Mouse (Mus musculus) Muller cell, postnatal 12 days (primary cell): ENCODE data around the gene Phgr1.
A peak's percentile ranks its signal among the peaks of the same experiment; 100 is the strongest.

Experiments used
- DNase-seq: peaks from one replicate; pipeline ENCODE4 v3.0.0-alpha.2; 2015; ENCODE audit errors: inconsistent ontology term

The Phgr1 gene

DNA sequence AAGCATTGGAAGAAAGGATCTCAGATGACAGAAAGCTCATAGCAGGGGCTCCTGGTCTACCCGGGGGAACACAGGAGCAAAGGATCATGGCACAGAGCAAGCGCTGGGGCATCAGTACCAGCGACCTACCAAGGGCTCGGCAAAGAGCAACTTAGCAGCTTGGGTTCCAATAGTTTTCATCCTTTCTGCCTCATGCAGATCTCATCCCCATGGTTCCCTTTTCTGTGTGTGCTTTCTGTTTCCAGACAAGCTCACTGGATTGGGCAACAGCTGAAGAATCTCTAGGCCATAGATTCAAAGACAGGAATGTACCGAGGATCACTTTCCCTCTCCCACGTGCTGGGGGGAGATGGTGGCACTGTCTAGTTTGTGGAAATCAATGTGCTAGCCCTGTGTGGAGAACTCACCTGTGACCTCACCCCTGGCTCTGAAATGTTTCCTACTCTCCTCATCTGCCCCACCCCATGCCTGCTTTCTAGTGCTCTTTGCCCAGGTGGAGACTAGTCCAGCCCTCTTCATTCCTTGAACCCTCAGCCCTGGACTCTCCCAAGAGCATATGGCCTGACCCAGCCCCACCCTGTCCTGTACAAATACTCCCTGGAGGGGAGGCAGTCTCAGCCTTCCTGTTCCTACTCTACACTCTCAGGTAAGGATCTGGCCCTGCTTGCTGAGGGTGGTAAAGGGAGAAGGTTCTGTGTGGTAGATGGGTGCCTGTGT, at the start of gene Phgr1:
Phgr1 (plus strand) TSS at position 612 of the 717 bp plus-strand sequence.
- DNase-seq, result no peak

DNA sequence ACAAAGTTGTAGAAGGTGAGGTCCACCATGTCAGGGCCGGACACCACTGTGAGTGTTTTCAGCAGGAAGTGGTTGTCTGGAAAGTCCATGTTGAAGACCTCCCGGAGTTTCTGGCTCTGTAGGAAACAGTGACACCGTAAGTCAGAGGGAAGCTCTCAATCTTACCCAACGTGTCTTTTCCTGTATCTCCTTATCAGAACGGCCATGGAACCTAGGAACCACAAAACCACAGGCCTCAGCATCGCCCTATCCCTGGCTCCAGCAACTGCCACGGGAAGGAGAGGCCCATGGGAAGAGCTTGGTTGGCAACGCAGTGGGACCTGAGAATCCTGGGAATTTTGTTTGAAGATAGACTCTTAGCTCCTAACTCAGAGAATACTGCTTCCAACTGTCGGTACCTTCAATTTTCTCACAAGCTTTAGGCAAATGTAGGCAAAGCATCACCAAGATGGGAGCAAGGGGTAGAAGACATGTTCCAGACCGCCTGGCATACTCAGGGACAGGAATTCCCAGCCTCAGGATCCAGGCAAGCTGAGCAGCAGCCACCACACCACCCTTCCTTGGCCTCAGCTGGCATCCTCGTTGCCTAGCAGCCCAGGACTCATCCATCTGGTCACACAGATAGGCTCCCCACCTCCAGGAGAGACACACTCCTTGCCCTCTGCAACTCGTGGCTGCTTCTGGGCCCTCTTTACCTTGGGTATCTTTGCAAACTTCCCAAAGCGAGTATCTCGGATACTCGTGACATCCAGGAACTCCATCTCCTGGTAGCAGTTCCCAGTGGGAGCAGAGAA, 48.7 kb upstream of the Phgr1 start:
- no peak for DNase-seq

DNA sequence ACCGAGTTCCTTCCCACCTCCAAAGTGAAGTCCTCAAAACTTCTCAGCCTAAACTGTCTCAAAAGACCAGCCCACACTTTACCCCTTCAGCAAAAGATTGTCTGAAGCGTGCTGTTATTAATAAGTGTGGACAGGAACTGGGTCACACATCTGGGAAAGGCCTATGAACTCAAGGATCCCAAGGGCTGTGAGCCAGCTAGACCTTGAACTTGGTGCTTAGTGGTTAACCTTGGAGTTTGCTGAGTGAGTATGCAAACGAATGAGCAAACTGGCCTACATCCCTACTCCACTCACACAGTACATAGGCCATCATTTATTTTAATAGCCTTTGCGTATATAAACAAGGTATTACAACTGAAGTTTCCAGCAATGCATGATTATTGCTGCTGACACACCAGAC, 47.1 kb upstream of the Phgr1 start:
- DNase-seq, result no peak

DNA sequence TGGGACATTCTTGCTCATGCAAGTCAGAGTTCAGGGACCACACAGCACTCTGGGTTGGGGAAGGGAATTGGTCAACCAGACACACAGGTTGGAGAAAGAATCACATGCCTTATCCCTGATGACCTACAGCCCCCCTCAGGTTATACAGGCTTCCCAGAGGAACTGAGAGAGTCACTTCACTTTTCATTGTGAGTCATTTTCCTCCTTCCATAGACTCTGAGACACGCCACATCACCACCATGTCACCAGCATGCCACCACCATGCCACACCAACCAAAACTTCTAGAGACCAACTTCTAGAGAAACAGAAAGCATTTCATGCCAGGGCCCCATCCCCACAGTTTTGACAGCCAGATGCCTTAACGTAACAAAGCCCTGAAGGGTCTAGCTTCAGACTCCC, 45.7 kb upstream of the Phgr1 start:
- DNase-seq, result no peak

DNA sequence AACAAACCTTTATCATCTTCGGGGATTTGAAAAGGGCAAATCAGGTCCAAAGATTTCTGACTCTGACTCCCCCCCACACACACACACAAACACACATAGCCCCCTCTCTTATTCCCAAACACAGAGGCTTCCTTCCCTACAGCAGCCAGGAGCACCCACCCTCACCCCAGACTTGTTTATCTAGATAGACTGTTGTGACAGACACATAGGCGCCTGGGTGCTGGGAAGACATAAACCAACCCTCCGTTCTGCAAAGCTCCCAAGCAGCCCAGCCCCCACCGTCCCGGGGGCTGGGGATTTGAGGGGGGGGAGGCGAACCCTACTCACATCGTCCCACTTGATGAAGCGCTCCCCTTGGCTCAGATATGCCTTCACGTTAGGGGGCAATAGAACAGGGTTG, 44.7 kb upstream of the Phgr1 start:
- DNase-seq, result no peak

DNA sequence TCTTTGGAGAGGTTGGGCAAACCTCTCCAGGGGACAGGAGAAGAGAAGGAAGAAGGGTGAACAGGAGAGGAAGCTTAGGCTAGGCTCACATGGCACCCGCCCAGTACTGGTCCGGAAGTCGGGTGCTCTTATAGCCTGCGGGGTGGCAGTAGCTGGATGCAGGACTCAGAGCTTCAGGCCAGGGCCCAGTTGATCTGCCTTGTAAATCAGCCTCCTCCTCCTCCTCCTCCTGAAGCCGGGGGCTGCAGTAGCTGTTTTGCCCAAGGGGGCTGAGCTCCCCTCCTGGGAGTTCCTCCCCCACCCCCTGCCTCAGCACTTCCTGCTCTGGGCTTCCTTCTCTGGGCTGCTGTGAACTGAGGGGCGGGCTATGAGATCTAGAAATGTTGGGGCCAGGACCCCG, 44.2 kb upstream of the Phgr1 start, which contains the start of gene Plcb2:
Plcb2 (minus strand) TSS at position 102 of the 400 bp plus-strand sequence.
- DNase-seq, result no peak

DNA sequence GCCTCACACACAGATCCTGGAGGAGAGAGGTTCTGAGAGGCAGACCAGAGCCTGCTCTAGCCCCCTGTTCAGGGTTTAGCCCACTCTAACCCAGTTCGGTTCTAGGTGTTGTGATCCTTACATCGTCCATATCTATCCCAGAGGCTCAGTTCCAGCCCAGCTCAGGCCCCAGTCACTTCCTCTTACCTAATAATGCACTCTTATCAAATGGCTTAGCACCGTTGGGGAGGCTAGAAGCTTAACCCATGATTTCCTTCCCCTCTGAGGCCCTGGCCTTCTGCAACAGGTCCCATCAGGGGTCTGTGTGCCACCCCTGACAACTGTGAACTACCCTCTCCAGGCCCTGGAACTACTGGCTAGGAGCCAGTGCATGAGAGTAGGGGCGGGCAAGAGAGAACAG, 43.4 kb upstream of the Phgr1 start:
- DNase-seq, result no peak

DNA sequence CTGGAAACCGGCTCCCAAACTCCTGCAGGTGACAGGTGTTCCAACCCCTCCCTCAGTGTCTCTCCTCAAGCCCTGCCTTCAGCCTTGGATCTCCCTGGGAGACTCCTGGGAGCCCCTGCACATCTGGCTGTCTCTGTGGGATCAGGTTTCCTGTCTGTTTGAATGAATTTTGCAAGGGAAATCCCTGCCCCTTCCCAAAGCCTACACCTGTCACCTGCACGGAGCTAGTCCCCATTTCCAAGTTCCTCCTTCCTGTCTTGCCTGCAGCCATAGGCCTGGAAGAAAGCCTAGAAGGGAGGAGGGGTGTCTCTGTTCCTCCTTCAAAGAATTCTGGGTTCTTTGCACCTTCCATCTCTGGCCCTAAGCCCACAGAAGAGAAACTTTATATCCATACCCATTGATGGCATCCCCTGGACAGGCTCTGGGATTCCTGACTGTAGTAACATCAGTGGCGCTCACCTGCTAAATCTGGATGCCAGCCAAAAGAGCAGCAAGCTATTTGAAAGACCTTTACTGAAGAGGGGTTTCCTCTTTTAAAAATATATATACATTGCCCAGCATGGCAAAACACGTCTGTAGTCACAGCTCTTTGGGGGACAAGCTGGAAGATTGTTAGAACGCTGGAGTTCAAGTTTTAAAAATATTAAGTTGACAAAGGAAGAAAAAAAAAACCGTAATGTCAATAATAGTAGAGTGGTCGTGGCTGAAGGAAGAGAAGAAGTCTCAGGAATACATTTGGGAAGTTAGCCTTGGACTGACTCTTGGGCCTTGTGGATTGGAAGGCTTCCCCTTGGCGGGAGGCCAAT, 42.5 kb upstream of the Phgr1 start:
- DNase-seq, result no peak

DNA sequence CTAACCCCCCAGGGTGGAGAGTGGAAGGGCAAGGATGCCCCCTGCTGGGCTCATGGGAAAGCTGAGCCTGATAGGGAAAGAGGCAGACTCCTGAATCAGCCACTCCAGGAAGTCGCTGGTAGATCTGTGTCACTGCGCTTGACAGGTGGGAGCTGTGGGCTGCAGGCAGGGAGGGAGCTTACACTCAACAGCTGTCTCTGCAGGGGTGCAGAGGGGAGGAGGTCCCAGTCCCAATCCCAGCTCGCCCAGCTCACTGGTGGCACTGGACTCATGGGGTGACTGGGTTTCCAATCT, 42.0 kb upstream of the Phgr1 start:
- peak; percentile 50 for DNase-seq

DNA sequence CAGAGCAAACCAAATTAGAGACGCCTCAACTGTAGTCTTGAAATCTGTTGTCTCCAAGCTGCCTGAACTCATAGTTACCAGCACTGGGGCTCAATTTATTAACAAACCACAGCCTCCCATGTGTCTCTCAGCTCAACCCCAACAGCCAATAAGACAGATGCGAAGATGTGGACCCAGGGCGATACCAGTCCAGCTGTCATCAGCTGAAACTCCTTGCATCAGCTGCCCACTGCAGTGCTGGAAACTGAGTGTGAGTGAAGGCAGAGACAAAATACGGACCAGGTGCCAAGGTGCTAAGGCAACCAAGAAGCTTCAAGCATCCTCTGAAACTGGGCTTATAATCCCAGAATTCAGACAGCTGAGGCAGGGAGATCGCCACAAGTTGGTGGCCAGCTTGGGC, 40.6 kb upstream of the Phgr1 start:
- no peak for DNase-seq

DNA sequence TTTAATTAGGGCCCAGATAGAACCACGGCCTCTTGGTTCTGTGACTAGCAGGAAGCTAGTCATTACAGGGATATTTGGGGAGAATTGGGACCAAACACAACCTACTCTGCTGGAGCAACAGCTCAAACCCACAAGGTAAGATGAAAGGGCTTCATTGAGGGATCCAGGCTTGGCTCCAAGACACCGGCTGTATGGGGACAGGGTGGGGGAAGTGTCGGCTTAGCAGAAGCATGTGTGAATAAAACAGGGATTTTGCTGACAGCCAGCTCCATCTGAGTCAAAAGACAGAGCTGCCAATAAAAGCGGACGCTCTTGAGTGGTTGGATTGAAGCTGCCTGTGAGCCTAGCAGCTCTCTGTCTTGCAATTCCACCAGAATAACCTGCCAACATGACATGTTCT, 39.2 kb upstream of the Phgr1 start:
- no peak for DNase-seq

DNA sequence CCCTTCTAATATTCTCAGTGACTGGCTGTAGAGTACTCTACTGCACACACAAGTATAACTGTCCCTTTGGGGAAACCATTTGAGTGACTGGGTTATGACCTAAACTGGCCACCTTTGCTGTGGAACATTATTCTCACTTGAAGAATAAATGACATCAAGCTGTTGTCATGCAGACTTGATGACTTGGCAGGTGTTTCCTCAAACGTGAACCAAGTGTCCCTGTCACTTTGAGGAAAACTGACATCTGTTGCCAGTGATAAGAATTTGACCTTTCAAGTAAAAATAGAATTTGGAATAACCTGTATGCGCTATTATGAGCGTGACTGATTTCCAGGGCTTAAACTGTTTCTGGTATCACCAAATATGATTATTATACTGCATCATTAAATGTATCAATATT, 32.2 kb upstream of the Phgr1 start:
- no peak for DNase-seq

DNA sequence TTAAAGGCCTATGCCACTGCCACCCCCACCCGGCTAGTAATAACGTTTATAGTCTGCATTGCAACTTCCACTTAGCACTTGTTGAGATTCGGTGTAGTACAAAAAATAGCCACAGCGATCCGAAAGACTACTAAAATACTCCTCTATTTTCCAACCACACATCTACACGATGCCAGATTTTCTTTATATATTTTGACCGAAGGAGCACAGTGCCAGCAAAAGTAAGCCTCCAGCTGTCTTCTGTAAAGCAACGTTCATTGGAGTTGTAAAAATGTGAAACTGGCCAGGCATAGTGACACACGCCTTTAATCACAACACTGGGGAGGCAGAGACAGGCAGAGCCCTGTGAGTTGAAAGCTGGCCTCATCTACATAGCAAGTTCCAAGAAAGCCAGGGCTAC, 31.4 kb upstream of the Phgr1 start:
- DNase-seq, result no peak

DNA sequence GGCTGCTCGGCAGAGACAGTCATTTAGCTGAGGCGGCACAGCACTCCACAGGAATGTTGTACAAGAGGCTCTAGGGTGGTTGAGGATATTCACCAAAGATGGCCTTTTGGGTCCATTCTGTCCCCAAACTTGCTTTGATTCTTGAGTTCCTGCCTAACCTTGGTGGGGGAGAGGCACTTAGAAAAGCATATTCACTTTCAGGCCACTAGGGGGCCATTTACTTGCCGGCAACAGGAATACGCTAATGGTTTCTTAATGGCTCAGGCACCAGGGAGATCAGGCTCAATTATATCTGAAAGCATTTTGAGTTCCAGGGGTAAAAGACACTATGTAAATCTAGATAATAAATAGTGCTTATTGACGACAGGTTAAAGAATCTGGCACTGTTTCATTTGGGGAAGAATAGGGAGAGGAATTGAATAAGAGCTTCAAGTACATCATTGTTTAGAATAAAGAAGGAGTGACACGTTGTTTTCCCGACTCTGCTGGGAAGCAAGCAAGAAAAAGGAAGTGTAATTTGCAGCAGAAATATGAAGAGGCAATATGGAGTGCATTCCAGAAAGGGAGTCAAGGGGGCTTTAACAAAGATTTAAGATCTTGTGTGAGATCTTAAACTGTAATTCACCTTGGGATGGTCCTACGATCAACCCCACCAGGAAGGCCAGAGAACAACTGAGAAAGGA, 29.2 kb upstream of the Phgr1 start:
- DNase-seq, result peak; percentile 42

DNA sequence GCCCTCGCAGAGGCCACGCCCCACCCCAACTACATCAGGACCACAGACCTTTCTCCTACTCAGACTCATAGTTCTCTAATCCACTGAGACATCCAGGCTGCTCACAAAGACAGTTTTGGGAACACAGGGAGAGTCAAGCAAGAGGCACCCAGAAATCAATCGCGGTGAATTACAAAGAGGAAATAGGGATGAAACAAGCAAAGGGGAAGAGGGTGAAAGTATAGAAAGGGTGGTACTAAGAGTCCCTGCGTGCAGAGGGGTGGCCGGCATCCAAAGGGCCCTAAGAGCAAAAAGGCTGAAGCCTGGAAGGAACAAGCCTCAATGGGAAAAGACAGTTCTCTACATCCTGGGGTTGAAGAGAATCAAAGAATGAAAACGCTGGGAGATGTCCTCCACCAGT, 27.9 kb upstream of the Phgr1 start:
- DNase-seq, result no peak

DNA sequence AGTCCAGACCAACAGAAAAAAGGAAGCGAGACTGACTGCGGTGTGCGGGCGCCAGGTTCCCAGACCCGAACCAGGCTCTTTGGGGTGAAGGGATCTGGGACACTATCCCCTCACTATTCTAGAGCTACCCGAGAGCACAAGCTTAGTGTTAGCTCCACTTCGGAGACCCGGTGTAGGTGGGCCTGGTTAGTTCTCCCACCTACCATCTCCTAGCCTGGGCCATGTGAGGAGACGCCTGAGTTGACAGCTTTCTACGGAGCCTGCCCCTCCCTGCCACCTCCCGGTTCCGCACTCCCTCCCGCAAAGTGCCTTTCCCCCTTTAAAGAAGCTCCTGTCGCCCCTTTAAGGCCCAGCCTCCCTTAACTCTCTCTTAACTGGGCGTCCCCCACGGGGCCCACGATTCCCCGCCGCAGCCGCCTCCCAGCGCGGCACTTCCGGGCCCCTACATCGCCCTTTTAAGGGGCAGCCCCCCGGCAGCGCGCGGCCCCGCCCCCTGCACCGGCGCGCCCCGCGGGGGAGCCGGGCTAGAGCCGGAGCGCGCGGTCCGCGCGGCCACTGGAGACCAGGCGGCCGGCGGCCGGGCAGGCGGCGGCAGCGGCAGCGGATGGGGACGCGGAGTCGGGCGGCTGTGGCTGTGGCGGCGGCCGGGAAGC, 27.2 kb upstream of the Phgr1 start, which contains the start of gene Inafm2:
Inafm2 (plus strand) TSS at position 527 of the 653 bp plus-strand sequence.
- DNase-seq, result peak; percentile 97

DNA sequence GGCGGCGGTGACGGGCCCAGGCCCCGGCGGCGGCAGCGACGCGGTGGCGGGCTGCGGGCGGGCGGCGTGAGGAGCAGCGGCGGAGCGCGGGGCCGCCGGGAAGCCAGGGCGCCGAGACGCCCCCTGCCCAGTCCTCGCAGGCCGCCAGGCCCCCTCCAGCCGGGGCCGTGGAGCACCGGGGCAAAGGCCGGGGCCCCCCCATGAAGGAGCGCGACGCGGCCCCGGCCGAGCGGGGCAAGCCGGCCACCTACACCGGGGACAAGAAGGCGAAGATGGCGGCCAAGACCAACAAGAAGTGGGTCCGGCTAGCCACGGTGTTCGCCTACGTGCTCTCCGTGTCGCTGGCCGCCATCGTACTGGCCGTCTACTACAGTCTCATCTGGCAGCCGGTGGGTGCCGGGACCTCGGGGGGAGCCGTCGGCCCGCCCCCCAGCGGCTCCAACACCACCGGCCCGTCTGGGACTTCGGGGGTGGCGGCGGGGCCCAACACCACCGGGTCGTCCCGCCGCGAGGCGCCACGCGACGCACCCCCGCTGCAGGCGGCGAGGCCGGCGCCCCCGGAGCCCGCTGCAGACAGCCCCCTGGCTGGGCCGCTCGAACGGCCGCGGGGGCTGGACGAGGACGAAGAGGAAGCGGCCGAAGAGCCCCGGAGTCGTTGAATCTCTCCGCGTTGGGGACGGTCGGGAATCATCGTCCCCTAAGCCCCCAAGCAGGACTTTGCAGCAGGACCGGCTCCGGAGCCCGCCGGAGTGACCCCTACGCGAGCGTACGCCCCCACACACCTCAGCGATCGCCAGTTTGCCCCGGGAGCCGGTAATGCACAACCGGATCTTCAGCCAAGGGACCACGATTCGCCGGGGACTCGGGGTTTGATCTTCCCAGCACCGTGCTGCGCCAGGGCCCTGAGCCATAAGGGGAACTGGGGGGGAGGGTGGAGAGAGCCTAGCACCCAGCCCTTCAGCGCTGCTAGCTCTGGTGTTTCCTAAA, 26.4 kb upstream of the Phgr1 start:
- peak; percentile 41 for DNase-seq

DNA sequence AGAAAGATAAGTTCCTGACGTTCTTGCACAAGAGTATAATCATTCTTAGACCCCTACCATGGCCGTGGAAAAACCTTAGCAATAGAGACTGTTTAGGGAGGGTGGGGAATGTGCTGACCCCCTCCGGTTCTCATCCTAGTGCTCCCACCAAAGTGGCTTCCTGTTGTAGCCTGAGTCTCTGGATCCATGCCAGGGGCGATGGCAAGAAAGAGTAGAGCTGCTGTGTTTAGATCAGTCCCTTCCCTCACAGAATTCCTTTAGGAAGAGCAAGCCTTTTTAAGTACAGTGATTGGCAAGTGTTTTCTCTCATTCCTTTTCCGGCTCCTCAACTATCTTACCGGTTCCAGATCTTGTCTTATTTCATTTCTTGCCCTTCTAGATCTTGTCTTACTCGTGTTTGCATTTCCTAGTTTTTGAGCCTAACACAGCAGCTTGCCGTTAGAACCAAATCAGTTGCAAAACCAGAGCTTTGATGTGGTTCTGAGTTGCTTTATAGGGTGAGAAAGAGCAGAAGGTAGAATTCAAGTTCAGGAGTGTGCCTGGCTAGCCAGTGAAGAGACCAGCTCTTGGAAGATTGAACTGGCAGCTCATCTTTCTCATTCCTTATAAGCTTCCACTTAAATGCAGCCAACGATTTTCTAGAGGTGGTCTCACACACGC, 25.1 kb upstream of the Phgr1 start:
- peak; percentile 44 for DNase-seq

DNA sequence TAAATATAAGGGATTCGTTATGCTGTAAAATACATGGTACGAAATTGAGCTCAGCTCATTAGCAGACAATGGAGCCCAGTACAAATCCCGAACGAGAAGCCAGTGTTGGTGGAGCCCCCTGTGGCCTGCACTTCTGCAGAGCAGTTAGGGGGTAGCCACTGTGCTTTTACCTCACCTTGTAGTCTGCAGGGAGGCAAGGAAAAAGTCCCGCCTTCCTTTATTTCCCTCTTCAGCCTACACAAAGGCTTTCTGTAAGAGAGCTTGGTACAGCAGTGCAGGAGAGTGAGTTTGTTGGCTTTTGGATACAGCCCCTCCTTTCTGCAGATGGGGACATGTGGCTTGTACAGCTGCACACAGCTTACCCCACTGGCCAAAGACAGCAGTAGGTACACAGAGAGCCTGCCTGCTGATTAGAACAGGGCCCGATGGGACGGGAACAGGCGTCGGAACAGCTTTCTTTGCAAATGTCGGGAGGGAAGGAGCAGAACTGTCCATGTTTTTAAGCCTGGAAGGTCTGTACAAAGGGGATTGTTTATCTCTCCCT, 23.2 kb upstream of the Phgr1 start:
- DNase-seq, result no peak
